Mouse (Mus musculus) olfactory bulb, adult 2 months (tissue): ENCODE measurements around the gene Map1a.

ENCODE experiments used
- CTCF ChIP-seq: fragments of 200-500 bp; IDR thresholded peaks from 2 replicates; pipeline ENCODE4 v1.5.1; 2012; ENCODE audit warnings: low read depth, mild to moderate bottlenecking, low read length, moderate library complexity; ENCODE audit not compliant: insufficient read depth
- POLR2A ChIP-seq: fragments of 200-500 bp; IDR thresholded peaks from 2 replicates; pipeline ENCODE4 v1.6.1; 2012; ENCODE audit warnings: mild to moderate bottlenecking, low read depth, low read length, moderate library complexity; ENCODE audit not compliant: insufficient read depth

DNA sequence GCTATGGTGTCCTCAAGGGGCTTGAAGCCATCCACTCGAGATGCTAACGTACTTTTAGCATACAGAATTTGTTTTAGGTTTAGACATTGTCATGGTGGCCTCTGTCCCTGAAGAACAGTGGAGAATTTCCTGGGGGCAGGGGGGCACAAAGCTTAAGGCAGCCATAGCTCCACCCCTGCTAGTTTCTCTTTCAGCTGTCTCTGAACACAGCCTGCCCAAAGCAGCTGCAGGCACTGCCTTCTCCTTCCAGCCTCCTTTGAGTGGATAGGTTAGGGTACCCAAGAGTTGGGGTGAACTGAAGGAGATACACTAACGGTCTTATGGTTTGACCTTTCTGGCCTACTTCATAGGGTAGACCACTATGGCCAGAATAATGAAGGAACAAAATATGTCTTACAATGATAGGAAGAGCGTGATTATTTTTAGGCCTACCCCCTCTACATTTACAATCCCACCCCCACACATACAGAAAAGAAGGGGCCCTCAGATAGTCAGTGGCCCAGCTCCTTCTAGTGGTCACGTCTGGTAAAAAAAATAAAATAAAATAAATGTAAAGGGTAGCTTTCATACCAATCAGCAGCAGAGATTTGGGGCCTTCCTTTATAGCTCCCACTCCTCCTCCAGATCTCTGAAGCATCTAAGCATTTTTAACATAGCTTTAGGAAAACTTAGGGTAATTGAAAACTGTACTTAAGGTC lies 3.1 kb downstream of the Map1a start:
- TF ChIP-seq CTCF (no peak), POLR2A (no peak)
